Mouse (Mus musculus) B cell, adult 2 months (primary cell): ENCODE results near the gene Exph5.
A peak's percentile ranks its signal among the peaks of the same experiment; 100 is the strongest.

Experiments
- DNase-seq, 2 experiments: peaks; one replicate each; pipeline ENCODE4 v3.0.0; 2022

Exph5 gene

DNA sequence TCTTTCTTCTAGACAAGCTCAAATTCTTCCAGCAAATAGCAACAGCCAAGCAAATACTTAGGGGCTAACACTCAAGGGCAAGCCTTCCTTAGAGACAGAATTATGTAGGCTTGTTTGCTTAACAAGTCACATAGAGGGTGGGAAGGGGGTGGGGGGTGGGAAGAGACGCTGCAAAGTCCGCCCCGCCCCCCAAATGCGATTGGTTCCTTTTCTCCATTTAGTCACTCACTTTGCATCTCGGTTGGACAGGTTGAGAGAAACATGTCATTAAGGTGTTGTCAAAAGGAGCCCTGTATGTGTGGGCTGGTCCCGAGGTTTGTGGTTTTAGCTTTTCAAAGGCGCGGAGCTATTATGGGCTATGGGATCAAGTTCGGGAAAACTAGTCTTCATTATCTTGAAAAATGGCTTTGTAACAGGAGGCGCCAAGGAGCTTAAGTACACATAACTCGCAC is at the start of gene Exph5:
Exph5 (plus strand) TSS at position 402 of the 452 bp plus-strand sequence.
- no peak for DNase-seq

GRCm38 (mm10) chr9:53254368-53254767 is 47.1 kb upstream of the Exph5 start:
- peak; percentile 76 to 78 for DNase-seq

DNA sequence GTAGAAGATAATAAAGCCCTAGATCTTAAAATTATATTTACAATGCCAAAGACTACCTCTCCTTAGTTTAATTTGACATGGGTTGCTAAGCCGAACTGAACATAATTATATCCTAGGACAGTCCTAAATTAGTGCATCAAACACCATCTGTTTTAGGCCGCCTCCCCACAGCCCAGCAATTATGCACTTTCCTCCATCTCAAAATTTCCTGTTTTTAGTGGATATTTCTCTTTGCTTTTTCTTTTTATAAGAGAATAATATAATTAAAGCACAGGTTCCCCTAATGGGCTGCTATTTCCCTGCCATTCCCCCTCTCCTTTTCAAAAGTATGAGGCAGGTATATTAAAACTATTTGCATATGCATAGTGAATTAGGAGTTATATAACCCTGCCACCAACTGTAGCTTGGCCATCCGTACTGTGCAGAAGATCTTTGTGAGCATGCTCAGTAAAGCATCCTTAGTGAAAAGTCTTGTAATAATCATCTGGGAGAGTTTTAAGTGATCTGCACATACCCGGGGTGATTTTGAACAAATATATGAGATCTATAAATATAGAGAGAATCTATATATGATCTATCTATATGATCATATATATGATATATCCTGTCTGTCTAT is 44.7 kb upstream of the Exph5 start:
- DNase-seq: no peak

DNA sequence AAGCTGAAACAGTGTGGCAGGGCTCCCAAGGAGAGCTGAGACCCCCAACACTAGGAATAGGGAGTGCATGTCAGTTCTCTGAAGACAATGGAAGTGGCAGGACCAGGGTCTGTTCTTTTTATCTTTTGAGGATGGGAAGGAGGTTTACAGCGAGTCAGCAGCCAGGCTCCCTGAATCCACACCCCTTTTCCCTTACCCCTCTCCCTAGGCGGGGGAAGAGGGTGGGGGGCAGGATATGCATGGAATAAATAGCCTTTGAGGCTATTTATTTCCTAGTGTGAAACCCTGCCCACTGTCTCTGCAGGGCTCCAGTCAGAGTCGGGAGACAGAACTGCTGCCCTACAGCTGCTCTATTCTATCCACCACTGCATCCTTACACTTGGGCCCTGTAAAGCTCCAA is 43.7 kb upstream of the Exph5 start:
- no peak for DNase-seq

DNA sequence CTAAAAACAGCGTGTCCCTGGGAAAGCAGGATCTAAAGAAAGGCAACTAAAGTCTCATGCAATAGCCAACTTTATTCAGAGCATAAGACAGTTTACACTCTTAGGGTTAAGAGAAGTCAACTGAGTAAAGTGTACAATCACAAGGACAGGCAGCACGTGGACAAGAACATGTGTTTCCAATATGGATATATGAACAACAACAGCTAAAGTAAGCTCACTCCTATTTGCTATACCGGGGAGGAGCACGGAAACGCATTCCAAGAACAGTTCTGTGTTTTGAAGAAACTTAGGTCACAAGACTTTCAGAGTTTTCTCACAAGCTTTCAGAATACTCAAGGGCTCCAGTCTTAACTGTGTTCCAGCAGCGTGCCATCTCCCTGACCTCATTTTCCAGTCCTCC is 43.3 kb upstream of the Exph5 start:
- no peak for DNase-seq

DNA sequence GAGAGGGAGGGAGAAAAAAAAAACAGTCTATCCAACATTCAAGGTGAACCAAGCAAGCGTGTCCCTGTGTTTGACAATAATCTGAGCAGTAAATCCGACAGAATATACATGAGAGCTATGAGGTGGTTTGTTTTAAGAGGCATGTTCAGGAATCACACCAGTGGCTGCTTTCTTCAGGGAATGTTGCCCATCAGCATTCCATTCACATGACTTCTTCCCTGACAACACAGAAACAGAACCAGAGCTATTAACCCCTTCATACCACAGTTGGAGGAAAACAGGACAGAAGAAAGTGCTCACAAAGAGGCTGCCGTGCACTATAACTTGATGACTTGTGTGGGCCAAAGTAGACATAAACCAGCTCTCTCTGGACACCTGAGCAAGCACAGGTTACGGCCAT is 37.1 kb upstream of the Exph5 start:
- no peak for DNase-seq

GRCm38 (mm10) chr9:53265589-53265988 is 35.9 kb upstream of the Exph5 start:
- no peak for DNase-seq

DNA sequence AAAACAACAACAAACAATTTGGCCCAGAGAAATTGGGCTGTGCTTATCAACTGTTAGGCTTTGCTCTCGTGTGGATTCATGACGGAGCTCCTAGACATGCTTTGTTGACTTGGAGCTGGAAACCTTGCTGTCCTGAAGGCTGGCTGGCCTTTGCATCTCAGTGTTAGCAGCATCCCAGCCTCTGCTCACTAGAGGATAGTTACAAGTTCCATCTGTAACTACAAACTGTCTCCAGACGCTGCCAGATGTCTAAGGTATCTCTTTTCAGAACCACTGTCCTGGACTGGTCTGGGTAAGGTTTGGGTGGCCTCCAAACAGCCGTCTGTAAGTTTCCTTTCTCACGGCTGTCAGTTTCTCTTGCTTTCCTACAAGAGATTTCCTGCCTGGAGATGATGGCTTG is 33.4 kb upstream of the Exph5 start:
- no peak for DNase-seq

DNA sequence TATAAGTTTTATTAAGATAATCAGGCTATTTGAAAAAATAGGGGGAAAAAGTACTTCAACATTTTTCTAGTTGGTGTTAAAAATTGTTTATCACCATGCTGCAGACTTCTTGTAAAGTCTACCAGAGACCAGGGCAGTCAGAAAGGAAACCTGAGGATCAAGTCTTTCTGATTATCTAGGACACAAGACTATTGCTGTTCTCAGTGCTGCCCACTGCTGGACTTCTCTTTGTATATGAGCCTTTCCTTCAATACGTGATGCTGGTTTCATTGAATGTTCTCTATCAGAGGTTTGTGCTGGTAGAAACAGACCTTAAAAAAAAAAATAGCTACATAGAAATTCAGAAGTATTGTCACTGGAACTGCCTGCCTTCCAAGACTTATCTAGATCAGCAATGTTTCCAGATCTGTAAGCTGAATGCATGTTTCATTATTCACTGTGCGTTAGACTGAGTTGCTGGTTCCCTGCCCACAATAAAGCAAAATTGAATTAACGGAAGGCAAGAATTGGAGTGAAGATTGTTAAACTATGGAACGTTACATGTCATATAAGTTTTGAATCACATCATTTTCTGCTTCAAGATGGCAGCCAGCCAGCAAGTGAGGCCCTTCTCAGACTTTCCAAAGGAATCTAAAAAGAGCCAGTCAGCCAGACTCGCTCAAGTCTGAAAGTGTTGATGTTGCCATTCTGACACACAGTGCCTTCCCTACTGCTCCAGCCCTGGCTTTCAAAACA is 32.6 kb upstream of the Exph5 start:
- DNase-seq: peak in 1 of 2 experiments; percentile 5

DNA sequence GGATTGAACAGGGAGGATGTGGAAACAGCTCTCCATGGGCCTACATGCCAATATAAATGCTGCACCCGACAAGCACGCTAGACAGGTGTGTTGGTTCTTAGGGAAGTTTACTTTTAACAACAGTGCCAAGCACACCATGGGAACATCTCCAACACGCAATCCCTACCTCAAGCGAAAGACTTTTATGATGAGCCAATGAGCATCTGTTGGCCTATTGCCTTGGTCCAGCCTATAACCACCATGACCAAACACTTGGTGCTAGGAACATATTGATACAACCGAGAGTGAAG is 32.1 kb upstream of the Exph5 start:
- DNase-seq: no peak

- DNase-seq: no peak
Observed at GRCm38 (mm10) chr9:53271281-53272022, 30.0 kb upstream of the Exph5 start.

DNA sequence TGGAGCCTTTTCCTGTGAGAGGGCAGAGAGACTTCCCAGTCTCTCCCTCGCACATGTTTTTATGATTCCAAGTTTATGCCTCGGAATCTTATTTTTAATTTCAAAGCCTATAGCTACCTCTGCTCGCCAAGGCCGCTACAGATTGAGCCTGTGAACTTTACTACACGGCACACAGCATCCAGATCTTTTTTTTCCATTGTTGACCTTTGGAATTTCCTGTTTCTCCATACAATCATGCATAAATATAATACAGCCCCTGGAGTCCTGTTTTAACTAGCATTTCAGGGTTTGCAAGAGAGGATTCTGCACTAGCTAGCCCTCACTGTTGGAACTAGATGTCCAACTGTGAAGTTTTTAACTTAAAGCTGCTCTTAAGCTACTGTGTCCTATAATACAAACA is 29.3 kb upstream of the Exph5 start:
- DNase-seq: no peak

- DNase-seq: no peak
Observed at GRCm38 (mm10) chr9:53272714-53273113, 28.8 kb upstream of the Exph5 start.

DNA sequence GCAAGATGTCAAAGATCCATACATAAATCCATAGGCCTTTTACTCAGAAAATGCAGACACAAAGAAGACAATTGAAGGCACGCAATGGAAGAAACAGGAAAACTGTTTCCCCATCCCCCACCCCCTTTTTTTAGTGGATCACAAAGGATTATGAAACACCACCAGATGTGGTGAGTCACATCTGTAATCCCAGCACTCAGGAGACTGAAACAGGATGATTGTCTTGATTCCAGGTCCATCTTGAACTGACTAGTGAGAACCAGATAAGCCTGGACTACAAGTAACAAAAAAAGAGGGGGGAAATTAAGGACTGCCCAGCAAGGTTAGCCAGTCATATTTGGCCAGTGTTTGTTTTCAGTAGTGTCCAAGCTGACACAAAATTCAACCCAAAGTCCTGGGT is 25.1 kb upstream of the Exph5 start:
- DNase-seq: no peak

- DNase-seq: no peak
Observed at GRCm38 (mm10) chr9:53278997-53279396, 22.5 kb upstream of the Exph5 start.

DNA sequence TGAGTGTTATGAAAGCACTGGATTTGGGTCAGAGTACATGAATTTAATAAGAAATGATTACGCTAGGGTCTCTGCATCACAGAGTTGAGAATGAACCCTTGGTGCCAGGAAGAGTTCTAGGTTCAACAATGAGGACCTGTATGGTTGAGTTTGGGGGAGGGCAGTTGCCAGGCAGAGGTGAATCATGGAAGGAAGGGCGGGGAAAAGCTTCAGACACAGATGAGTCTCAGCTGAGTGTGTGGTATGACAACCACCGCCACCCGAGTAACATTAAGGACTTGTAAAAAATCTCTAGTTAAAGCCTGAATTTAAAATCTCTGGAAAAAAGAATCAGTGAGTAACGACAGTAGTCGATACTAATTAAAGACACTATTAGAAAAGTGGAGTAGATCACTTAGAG is 14.7 kb upstream of the Exph5 start:
- DNase-seq: no peak

DNA sequence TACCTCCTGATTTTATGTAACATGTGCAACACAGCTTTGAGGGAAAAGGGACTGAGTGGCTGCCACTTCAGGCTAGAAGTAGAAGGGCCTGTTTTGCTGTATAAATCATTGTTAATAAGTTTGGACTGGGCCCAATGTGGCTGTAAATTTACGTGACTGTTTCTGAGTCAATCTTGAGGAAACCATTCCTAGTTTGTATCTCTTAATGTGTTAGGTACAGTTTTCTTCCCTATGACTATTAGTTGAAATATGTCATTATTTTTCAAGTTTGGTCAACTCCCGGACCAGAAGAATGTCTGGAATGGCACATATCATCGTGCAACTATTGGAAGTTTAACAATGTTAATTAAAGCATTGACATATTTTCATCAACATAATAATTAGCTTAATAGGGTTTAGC is 11.5 kb upstream of the Exph5 start:
- no peak for DNase-seq

- no peak for DNase-seq
Observed at GRCm38 (mm10) chr9:53292833-53293232, 8.6 kb upstream of the Exph5 start.

- no peak for DNase-seq
Observed at GRCm38 (mm10) chr9:53301801-53302311, 386 bp downstream of the Exph5 start.

- DNase-seq: no peak
Observed at GRCm38 (mm10) chr9:53302415-53302814, 945 bp downstream of the Exph5 start.

DNA sequence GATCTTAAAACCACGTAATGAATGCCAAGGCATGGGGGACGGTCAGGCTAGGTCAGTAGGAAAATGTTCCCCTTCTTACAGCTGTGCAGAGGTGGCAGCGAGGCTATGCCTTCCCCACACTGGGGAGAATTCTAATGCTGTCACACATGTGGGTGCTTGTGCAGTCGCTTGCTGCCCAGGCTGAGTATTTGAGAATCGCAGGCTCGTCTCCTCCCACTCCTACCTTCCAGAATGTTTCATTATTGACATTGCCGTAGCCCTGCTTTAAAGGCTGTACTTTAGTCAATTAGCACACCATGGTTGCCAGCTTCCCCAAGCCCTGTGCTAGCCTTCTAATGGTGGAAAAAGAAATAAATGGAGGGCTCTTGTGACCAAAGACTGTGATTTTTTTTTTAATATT is 6.4 kb downstream of the Exph5 start:
- DNase-seq: no peak

GRCm38 (mm10) chr9:53312981-53313380 is 11.5 kb downstream of the Exph5 start:
- no peak for DNase-seq

DNA sequence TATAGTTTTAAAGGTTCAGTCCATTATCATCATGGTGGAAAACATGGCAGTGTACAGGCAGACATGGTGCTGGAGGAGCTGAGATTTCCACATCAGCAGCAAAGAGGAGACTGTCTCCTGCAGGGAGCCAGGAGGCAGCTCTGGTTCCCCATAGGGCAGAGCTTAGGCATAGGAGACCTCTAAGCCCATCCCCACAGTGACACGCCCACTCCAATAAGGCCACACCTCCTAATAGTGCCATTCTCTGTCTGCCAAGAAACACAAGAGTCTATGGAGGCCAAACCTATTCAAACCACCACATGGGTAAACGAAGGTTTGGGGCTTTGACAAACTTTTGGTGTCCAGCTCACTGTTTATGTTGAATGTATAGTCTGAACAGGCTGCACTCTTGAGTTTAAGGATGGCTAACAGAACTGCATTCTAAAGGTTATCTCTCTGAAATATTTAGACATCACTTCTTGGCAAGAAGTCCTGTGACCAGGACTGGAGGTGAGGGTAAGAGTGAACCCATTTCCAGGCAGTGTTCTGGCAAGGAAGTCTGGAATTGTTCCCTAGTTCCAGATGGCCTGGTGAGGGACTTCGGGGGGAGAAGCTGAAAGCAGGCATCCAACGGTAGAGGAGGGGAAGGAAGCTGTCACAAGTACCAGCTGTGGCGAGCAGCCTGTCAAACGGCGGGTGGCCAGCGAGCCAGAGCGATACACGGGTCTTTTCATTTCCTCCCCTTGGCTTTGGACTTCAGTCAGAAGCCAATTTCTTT is 19.6 kb downstream of the Exph5 start:
- DNase-seq: no peak
